Mouse (Mus musculus): ENCODE results near the gene Eef1b2. TPM values are rescaled to one million over a fixed set of nuclear protein-coding genes. Genes with fewer than 3 reads are reported as not detected.
"Not testable (repeated sequence)": the region's sequence is repeated elsewhere in the genome, so short reads cannot be mapped to it uniquely, and the experiment has no call there.

The Eef1b2 gene
- total RNA-seq (2021) = 100 to 1,000 TPM; 343 to 345 TPM
- long read RNA-seq, experiment 1, transcript Eef1b2-204 (6 exons, 1,939 nt) = major isoform, 49 of 59 reads
- long read RNA-seq, experiment 1, partial matches to known transcripts = 4 of 59 reads
- long read RNA-seq, experiment 1, other reads (novel, unspliced or antisense) = 5 of 59 reads
- long read RNA-seq, experiment 2, transcript Eef1b2-204 (6 exons, 1,939 nt) = major isoform, 78 of 86 reads
- long read RNA-seq, experiment 2, partial matches to known transcripts = 4 of 86 reads
- long read RNA-seq, experiment 2, other reads (novel, unspliced or antisense) = 4 of 86 reads

DNA sequence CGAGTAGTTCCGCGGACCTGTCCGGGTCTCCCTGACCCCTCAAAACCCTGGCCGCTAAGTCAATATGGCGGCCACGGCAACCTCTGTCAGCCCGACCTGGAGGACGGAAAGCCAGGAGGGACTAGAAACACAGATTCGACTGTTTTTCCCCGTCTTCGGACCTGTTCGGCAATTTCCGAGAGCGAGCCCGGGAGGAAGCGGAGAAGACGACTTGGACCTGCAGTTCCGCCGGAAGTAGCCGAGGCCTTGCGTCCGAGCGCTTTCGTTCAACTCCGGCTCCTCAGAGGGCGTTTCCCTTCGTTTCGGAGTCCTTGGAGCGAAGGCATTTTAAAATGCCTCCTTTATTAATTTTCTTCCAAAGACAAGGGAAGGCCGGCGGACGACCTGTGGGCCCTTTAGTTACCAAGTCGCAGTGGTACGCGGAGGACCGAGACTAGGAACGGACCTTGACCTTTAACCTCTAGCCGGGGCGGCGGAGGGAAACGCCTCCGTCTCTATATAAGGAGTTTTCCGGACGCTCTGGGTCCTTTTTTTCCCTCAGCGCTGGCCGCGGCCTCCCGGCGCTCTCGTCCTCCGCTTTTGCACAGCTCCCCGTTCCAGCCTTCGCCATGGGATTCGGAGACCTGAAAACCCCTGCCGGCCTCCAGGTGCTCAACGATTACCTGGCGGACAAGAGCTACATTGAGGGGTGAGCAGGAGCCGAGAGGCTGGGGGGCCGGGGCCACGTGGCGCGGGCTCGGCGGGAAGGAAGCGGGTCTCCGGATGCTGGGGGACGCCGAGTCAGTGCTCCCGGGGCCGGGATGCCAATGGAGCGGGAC, at the start of gene Eef1b2, which contains the start of gene Ndufs1:
Gene Eef1b2 (plus strand): TSS at position 222 of the 818 bp plus-strand sequence.
Gene Ndufs1 (minus strand): TSS at position 230 of the 818 bp plus-strand sequence.
- H3K27ac ChIP-seq = peak within 1 kb of the TSS; percentile 98
- TF ChIP-seq CTCF (conservative IDR thresholded peaks at IDR 0.05) = no peak
- peak; percentile 98 for DNase-seq (ENCODE audit: low spot score in 2 of 2)

DNA sequence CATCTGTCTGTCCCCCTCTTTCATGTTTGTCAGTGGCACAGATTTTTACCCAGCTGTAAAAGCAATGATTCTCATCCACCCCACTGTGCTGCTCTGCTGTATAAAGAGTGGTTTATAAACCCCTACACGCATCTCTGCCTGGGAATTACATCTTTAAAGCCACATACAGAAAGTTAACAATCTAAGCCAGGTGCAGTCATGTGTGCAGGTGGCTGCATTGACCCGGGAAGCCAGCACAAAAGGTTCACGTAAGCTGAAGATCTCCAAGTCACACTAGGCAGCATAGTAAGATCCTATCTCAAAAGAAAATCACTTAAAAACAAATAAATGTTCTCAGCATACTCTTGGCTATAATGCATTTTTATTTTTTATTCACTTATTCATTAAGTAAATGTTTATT, 47.4 kb upstream of the Eef1b2 start:
- TF ChIP-seq CTCF (conservative IDR thresholded peaks at IDR 0.05) = no peak
- Histone ChIP-seq H3K27ac (no peak overlapping the region), H3K4me3 (no peak overlapping the region)
- DNase-seq (ENCODE audit: low spot score in 2 of 2) = no peak

More for the DNA sequence above, at the start of gene Eef1b2, which contains the start of gene Ndufs1:
- H3K4me3 ChIP-seq = peak within 1 kb of the TSS; percentile 99

DNA sequence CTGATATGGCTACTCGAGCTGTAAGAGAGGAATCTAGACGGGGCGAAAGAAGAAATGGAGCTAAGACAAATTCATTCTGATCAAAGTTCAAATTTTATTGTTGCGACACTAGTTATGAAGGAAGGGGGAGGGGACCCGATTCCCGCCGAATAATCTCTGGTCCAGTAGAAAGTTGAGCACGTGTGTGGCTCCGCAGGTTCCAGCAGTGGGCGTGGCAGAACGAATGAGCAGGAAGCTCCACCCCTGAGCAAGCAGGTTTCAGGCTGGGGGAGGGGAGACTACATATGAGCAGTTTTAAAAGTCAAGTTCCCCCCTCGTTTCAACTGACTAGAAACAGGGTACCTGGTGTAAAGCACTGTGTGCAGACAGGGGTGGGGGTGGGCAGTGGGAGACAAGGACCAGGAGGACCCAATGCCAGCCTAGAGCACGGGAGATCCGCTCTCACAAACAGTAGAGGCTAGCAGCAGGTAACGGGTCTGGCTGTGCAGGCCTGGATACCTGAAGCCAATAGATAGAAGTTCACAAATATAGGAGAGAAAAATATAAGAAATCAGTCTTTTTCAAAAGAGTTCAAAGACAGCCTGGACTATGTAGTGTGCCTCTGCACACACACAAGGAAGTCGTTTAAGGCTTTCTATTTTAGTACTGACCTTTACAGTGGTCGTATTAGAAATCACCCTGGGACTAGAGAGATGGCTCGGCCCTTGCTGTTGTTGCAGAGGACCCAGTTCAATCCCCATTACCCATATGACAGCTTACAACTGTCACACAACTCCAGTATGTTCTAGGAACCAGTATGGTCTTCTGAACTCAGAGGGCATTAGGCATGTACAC, 46.6 kb upstream of the Eef1b2 start:
- no peak for DNase-seq (ENCODE audit: low spot score in 2 of 2)
- no peak overlapping the region for H3K4me3 ChIP-seq
- no peak overlapping the region for H3K27ac ChIP-seq
- no peak for TF ChIP-seq CTCF (conservative IDR thresholded peaks at IDR 0.05)

DNA sequence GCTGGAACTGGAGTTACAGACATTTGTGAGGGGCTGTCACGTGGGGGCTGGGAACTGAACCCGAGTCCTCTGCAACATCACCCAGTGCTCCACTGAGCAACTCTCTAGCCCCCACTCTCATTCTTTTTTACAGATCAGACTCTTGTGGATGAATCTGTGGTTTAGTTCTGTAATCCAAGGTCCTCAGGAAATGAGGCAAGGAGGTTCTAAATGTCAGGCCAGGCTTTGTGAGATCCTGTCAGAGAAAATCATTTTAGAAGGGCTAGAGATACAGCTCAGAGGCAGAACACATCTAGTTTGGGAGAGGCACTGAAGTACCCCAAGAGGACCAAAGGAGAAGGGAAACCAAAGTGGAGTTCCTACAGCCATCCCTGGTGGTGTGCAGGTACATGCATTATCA, 45.7 kb upstream of the Eef1b2 start:
- TF ChIP-seq CTCF (conservative IDR thresholded peaks at IDR 0.05) = no peak
- Histone ChIP-seq H3K4me3 (no peak overlapping the region), H3K27ac (no peak overlapping the region)
- DNase-seq (ENCODE audit: low spot score in 2 of 2) = no peak

DNA sequence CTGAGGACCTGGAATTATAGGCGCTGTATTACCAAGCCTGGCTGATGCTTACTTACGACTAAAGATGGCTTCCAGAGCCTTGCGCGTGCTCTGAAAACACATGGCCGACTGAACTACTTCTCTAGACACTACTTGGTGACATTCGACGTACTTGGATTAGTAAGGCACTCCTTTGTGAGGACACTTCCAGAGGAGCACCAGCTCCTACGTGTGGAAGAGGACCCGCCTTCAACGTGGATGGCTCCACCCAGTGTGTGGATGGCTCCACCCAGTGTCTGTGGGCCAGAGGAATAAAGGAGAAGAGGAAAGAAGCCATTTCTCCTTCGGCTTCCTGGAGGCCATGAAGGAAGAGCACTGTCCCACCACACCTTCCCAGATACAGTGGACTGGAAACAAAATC, 44.9 kb upstream of the Eef1b2 start:
- Histone ChIP-seq H3K4me3 (no peak overlapping the region), H3K27ac (no peak overlapping the region)
- TF ChIP-seq CTCF (conservative IDR thresholded peaks at IDR 0.05) = no peak
- DNase-seq (ENCODE audit: low spot score in 2 of 2) = no peak

DNA sequence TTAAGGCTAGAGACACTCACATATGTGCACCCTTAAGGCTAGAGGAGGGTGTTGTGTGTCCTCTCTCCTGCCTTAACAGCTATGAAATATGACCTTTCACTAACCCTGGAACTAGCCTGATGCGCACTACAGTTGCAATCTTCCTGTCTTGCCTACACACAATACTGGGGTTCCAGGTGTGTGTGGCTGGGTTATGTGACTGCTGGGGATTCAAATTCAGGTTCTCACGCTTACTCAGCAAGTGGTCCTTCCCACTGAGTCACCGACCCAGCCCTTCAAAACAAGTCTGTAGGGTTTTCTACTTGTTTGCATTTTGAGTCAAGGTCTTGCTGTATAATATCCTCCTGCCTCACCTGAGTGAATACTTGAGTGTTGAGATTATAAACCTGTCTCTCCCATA, 42.1 kb upstream of the Eef1b2 start:
- TF ChIP-seq CTCF (conservative IDR thresholded peaks at IDR 0.05) = no peak
- H3K27ac ChIP-seq = no peak overlapping the region
- no peak for DNase-seq (ENCODE audit: low spot score in 2 of 2)

DNA sequence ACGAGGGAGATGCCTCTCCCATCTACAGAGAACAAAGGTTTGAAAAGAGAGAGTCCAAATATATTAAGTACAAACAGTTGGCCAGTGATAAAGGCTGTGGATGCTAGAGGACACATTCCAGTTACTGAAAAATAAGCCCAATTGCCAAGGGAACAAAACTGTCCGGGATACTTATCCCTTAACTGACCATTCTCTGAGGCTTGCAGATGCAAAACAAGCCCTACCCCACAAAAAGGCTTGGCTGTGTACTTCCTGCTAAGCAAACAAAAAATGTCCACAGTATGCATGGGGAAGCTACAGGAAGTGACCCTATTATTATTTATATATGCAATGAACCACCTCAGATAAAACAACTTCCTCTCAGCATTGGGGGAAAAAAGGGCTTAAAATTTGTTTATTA, 38.7 kb upstream of the Eef1b2 start:
- Histone ChIP-seq H3K27ac (no peak overlapping the region), H3K4me3 (no peak overlapping the region)
- DNase-seq (ENCODE audit: low spot score in 2 of 2) = no peak
- no peak for TF ChIP-seq CTCF (conservative IDR thresholded peaks at IDR 0.05)

More for the DNA sequence above, 42.1 kb upstream of the Eef1b2 start:
- H3K4me3 ChIP-seq = no peak overlapping the region

DNA sequence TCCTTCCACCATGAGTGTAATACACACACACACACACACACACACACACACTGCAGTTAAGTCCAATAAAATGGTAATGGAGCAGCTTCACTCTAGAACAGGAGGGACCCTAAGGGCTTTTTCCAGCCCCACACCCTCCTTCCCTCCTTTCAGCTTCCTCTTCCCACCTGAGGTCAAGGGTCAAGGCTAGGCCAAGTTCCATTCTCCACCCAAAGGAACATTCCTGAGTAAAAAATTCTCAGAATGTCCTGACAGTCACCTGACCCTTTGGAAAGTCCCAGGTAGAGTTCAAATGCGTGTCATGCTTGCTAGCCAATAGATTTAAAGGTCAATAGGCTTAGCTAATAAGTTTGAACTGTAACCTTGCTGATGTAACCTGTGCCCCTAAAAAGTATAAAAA, 38.0 kb upstream of the Eef1b2 start:
- not testable (repeated sequence) for H3K4me3 ChIP-seq; H3K27ac ChIP-seq; DNase-seq (ENCODE audit: low spot score in 2 of 2)

DNA sequence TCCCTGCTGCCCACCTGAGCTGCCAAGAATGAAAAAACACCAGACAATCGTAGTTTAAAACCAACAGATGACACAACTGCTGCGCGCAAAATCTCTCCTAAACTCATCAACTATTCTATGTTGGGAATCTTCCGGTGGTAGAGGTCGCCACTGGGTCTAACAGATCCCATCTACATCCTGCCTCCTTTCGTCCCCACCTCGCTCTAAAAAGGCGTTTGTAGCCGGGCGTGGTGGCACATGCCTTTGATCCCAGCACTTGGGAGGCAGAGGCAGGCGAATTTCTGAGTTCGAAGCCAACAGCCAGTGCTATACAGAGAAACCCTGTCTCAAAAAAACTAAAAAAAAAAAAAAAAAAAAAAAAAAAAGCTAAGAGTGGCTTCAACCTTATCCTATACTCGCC, 36.4 kb upstream of the Eef1b2 start:
- Histone ChIP-seq H3K27ac (no peak overlapping the region), H3K4me3 (no peak overlapping the region)
- DNase-seq (ENCODE audit: low spot score in 2 of 2) = no peak
- TF ChIP-seq CTCF (conservative IDR thresholded peaks at IDR 0.05) = no peak

DNA sequence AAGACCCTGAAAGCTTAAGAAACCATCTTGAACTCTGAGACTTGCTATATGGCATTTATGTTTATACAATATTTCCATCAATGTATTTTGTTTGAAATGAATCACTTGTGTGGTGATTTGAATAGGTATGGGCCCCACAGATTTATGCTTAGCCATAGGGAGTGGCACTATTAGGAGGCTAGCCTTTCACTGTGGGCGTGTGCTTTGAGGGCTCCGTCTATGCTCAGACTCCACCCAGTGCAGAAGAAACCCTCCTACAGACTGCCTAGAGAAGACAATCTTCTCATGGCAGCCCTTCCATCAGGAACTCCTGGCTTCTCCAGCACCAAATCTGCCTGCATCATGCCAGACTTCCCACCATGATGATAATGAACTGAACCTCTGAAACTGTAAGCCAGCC, 8.0 kb upstream of the Eef1b2 start:
- no peak for DNase-seq (ENCODE audit: low spot score in 2 of 2)
- no peak overlapping the region for H3K27ac ChIP-seq
- no peak for TF ChIP-seq CTCF (conservative IDR thresholded peaks at IDR 0.05)

DNA sequence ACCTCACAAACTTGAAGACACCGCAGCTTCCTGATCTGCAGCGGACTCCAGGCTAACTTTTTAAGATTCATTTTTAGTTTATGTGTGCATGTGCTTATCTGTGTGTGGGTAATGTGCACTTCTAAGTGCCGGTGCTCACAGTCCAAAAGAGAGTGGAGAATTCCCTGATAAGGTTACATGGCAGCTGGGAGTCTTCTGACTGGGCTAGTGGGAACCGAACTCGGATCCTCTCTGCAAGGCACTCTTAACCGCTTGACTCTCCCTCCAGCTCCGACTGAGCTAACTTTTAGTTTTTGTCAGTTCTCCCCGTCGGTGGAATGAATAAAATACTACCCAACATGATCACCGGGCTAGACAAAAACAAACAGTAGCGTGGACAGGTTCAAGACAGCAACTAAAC, 772 bp upstream of the Eef1b2 start:
- H3K27ac ChIP-seq = peak overlapping the region; percentile 98
- no peak for TF ChIP-seq CTCF (conservative IDR thresholded peaks at IDR 0.05)
- DNase-seq (ENCODE audit: low spot score in 2 of 2) = no peak
- H3K4me3 ChIP-seq = peak overlapping the region; percentile 99

More for the DNA sequence above, 8.0 kb upstream of the Eef1b2 start:
- no peak overlapping the region for H3K4me3 ChIP-seq

DNA sequence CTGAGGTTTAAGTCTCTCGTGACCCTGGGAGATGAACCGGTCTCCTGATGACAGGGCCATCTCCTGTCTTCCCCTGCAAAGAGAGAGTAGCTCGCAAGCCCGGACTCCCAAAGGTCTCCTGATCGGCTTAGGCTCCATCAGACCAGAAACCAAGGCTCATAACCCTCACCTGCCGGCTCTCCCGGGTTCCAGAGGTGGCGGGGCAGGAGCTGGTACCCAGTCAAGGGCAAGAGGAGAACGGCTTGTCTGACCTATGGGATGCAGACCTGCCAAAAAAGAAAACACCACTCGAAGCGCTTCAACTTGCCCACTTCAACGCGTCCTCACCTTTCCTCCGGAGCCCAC, 394 bp upstream of the Eef1b2 start:
- no peak for TF ChIP-seq CTCF (conservative IDR thresholded peaks at IDR 0.05)
- Histone ChIP-seq H3K27ac (peak overlapping the region; percentile 98), H3K4me3 (peak overlapping the region; percentile 99)
- DNase-seq (ENCODE audit: low spot score in 2 of 2) = no peak

DNA sequence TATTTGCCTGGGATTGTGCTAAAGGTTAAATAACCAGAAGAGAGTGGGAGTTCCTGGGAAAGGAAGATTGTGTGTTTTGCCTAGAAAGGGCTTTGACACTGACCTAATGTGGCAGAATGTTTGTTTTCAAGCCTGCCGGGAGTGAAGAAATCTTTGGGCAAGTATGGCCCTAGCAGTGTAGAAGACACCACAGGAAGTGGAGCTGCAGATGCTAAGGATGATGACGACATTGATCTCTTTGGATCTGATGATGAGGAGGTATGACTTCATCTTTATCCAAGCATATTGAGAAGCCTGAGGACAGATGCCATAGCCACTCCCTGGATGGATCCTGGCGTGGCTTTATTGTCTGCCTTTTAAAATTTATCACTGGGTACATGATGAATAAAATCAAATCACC, 1.7 kb downstream of the Eef1b2 start:
- Histone ChIP-seq H3K27ac (no peak overlapping the region), H3K4me3 (peak overlapping the region; percentile 99; the same call in 1 of the 2 replicates)
- TF ChIP-seq CTCF (conservative IDR thresholded peaks at IDR 0.05) = no peak
- DNase-seq (ENCODE audit: low spot score in 2 of 2) = no peak

Data from layer of hippocampus, adult 2 months (tissue).